Mouse (Mus musculus) embryonic facial prominence, embryonic 11.5 days (tissue): ENCODE results near the gene Aacs. TPM values are rescaled to one million over a fixed set of nuclear protein-coding genes. Genes with fewer than 3 reads are reported as not detected.

Experiments
- ATAC-seq: fragments of 200-750 bp; cut with Nextera tagmentation; replicated peaks from 2 replicates; pipeline ENCODE4 v1.8.0; 2017; ENCODE audit warnings: low read depth; ENCODE audit not compliant: insufficient number of reproducible peaks, low FRiP score, low TSS enrichment
- DNase-seq: peaks from one replicate; pipeline ENCODE4 v3.0.0-alpha.2; 2015; ENCODE audit warnings: low spot score
- H3K27ac ChIP-seq: fragments of 300-500 bp; sonication (generic); replicated peaks from 2 replicates; pipeline ENCODE4 v1.5.1; 2014; ENCODE audit warnings: mild to moderate bottlenecking, low read depth, low read length, control low read depth
- H3K27me3 ChIP-seq: fragments of 300-500 bp; sonication (generic); 2 replicates; pipeline ENCODE4 v1.6.1; 2014; ENCODE audit warnings: mild to moderate bottlenecking, low read length, moderate library complexity, mixed read lengths; ENCODE audit not compliant: control insufficient read depth, insufficient read depth
- H3K36me3 ChIP-seq: fragments of 300-500 bp; sonication (generic); replicated peaks from 2 replicates; pipeline ENCODE4 v1.6.1; 2014; ENCODE audit warnings: low read depth, mild to moderate bottlenecking, low read length, moderate library complexity, mixed read lengths; ENCODE audit not compliant: control insufficient read depth, insufficient read depth
- H3K4me1 ChIP-seq: fragments of 300-500 bp; sonication (generic); 2 replicates; pipeline ENCODE4 v1.6.1; 2014; ENCODE audit warnings: low read length, mixed read lengths; ENCODE audit not compliant: control insufficient read depth, insufficient read depth
- H3K4me2 ChIP-seq: fragments of 300-500 bp; sonication (generic); 2 replicates; pipeline ENCODE4 v1.6.1; 2014; ENCODE audit warnings: low read depth, mild to moderate bottlenecking, control low read depth, low read length, moderate library complexity
- H3K4me3 ChIP-seq: fragments of 300-500 bp; sonication (generic); 2 replicates; pipeline ENCODE4 v1.5.1; 2014; ENCODE audit warnings: low read depth, low read length, control low read depth
- H3K9ac ChIP-seq: fragments of 300-500 bp; sonication (generic); replicated peaks from 2 replicates; pipeline ENCODE4 v1.6.1; 2014; ENCODE audit warnings: mild to moderate bottlenecking, control low read depth, low read length
- H3K9me3 ChIP-seq: fragments of 300-500 bp; sonication (generic); replicated peaks from 2 replicates; pipeline ENCODE4 v1.6.1; 2016; ENCODE audit warnings: mild to moderate bottlenecking, low read length, inconsistent platforms, mixed read lengths; ENCODE audit not compliant: control insufficient read depth
- WGBS: fragments of 180-500 bp; shearing (Covaris S2); extraction: QIAGEN DNeasy Blood & Tissue Kit; methylation state at CpG from one replicate; pipeline ENCODE4 v1.1.7; 2014; 5-methylcytosine and 5-hydroxymethylcytosine counted together
- polyA plus RNA-seq: library from polyadenylated mRNA; unstranded; fragments of >200 nt; fragmentation: Nextera tagmentation; extraction: Ambion mirVana; gene quantifications from 2 replicates; pipeline ENCODE4 v1.2.1, GENCODE M21; 2014

Gene Aacs
- polyA plus RNA-seq, 1 experiment from 2014 or later, result 28.4 TPM

DNA sequence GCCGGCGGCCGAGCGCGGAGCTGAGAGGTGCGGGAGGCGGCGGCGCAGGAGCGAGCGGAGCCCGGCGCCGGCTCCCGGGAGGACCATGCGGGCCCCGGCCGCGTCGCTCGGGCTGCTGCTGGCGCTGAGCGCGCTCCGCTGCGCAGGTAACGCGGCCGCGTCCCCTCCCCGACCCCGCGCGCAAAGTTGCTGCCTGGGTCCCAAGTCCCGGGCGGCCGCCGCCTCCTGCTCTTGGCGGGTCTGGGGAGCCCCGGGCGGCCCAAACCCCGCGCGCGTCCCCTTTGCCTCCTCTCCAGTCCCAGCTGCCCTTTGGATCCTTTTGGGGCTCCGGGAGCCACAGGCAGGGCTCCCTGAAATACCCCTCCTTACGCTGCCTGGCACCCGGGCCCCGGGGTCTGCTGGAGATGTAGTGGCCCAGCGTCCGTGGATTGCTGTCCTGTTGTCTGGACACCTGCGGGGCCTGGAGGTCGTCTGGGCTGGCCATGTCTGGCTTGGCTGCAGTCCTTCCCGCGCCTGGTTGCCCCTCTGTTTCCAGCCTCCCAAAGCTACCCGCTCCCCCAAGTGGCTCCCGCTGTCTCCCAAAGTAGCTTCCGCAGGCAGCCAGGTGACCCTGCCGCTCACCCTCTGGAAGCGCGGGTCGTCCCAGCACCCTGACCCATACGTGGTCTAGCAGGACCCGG, 57.1 kb downstream of the Aacs start:
- ATAC-seq (no peak; the same call in 1 of the 2 replicates), DNase-seq (no peak)
- H3K27me3 ChIP-seq, result peaks cover 59% of the 10 kb centered on the region
- peak overlapping the region; percentile 54 for H3K4me3 ChIP-seq
- peaks cover 4% of the 10 kb centered on the region; the same call in 1 of the 2 replicates for H3K4me1 ChIP-seq
- no peaks in the 10 kb centered on the region for H3K9me3 ChIP-seq
- no peak overlapping the region for H3K27ac ChIP-seq
- H3K9ac ChIP-seq, result peak overlapping the region; percentile 54
- WGBS, result under 1% methylated on average over 63 of the region's 64 CpGs
- peak overlapping the region; percentile 94 for H3K4me2 ChIP-seq
- no peaks in the 10 kb centered on the region for H3K36me3 ChIP-seq

DNA sequence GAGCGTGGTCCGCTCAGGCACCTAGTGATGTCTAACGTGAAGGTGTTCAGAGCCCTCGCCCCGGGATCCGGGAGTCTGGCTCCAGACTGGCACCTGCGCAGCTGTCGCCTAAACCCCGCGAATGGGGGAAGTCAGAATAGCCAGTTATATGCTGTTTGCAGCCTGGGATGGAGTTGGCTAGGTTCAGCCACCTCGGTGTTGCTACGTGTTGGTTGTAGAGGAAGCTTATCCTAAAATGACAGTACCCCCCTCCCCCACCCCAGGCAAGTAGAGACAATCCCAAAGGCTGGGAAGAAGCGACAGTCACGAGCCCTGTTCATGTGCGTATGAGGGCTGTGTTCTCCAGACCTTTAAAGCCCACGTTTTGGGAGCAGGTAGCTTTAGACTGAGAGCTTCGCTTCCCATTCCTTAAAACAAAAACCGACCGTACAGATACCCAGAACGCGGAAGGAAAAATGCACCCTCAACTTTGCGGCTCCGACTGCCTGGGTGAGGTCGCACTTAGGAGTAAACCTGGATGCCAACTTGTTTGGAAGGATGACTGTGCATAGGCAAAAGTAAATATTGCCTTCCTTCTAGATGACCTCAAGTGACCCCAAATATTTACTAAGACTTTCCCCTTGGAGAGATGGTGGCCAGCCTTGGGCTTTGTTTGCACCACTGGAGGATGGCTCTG, 57.7 kb downstream of the Aacs start:
- Histone ChIP-seq H3K4me2 (peak overlapping the region; percentile 94), H3K4me1 (peaks cover 4% of the 10 kb centered on the region; the same call in 1 of the 2 replicates), H3K9me3 (no peaks in the 10 kb centered on the region), H3K27me3 (peaks cover 59% of the 10 kb centered on the region), H3K27ac (no peak overlapping the region), H3K36me3 (no peaks in the 10 kb centered on the region), H3K9ac (no peak overlapping the region), H3K4me3 (peak overlapping the region; percentile 54)
- DNase-seq (no peak), ATAC-seq (no peak)
- under 1% methylated on average over 24 of the region's 24 CpGs for WGBS

DNA sequence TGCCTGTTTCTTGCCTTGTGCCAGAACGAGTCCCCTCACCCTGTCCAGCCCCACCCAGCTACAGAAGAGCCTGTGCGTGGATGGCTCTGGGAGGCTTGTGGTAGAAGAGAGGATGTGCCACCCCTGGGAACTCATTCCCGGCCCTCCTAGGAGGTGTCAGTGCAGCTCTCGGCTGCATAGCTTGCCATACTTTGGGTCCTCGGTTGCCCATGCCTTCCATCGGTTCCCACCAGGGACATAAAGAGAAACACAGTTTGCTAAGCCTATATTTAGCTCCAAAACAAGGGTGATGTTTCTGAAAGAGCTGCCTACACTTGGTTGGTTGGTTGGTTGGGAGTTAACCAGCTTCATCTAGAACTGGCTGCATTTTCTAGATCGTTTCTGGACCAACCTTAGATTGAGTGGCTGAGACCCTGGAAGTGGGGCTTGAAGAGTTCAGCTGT, 58.6 kb downstream of the Aacs start:
- no peak for ATAC-seq
- H3K4me1 ChIP-seq, result peaks cover 4% of the 10 kb centered on the region; the same call in 1 of the 2 replicates
- WGBS, result 11% methylated on average over 7 of the region's 7 CpGs
- peaks cover 59% of the 10 kb centered on the region for H3K27me3 ChIP-seq
- DNase-seq, result no peak
- H3K9ac ChIP-seq, result no peak overlapping the region
- no peaks in the 10 kb centered on the region for H3K9me3 ChIP-seq
- no peak overlapping the region for H3K4me2 ChIP-seq
- no peaks in the 10 kb centered on the region for H3K36me3 ChIP-seq
- no peak overlapping the region for H3K4me3 ChIP-seq
- H3K27ac ChIP-seq, result no peak overlapping the region

DNA sequence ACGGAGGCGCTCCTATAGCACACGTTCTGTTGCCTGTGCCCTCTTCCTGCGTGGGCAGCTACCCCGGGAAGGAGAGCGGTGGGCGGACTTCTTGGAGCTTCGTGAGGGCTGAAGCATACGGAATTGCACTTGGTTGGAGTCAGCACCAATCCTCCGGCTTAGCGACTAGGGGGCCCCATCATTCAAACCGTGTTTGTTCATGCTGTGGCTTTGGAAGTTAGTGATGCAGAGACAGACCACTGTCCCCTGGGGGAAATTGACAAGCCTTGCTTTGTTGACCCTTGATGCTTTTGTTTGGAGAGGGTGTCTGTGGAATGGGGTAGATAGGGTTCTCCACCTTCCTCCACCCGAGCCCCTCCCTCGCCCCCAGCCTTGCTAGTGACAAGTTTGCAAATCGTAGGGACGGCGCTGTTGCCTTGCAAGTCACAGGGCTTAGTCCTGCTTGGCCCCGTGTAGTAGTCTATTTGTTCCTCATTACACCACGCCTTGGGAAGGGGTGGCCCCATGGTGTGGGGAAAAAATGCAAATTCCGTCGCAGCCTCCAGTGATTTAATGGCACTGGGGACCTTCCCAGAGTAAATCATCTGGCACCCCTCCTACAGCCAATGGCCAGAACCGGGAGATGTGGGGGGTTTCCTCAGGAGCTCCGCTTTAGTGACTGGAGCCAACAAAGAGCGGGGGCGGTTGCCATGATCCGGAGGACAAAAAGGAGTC, 59.2 kb downstream of the Aacs start:
- H3K36me3 ChIP-seq, result no peaks in the 10 kb centered on the region
- no peaks in the 10 kb centered on the region for H3K9me3 ChIP-seq
- peaks cover 4% of the 10 kb centered on the region; the same call in 1 of the 2 replicates for H3K4me1 ChIP-seq
- H3K27ac ChIP-seq, result no peak overlapping the region
- DNase-seq (no peak), ATAC-seq (no peak)
- peaks cover 59% of the 10 kb centered on the region for H3K27me3 ChIP-seq
- no peak overlapping the region for H3K4me2 ChIP-seq
- 1% methylated on average over 26 of the region's 26 CpGs for WGBS
- no peak overlapping the region for H3K4me3 ChIP-seq
- H3K9ac ChIP-seq, result no peak overlapping the region

DNA sequence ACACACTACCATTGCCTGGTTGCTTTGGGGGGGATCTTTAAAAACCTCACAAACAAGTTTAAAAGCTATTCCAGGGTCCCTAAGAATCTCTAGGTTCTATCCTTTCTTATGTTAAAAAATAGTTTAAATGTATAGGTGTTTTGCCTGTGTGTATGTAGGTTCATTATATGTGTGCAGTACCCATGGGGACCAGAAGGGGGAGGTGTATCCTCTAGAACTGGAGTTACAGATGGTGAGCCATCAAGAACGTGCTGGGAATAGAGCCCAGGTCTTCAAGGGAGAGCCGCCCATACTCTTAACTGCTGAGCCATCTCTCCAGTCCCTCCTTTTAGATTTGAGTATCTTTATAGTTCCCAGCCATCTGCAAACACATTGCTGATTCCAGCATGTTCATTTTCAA, 69.5 kb downstream of the Aacs start:
- Histone ChIP-seq H3K4me3 (no peak overlapping the region), H3K4me2 (no peak overlapping the region), H3K36me3 (no peaks in the 10 kb centered on the region), H3K9ac (no peak overlapping the region), H3K27ac (no peak overlapping the region), H3K27me3 (no peaks in the 10 kb centered on the region), H3K4me1 (no peaks in the 10 kb centered on the region), H3K9me3 (no peaks in the 10 kb centered on the region)
- 90% methylated on average over 2 of the region's 2 CpGs for WGBS
- no peak for DNase-seq
- no peak for ATAC-seq

DNA sequence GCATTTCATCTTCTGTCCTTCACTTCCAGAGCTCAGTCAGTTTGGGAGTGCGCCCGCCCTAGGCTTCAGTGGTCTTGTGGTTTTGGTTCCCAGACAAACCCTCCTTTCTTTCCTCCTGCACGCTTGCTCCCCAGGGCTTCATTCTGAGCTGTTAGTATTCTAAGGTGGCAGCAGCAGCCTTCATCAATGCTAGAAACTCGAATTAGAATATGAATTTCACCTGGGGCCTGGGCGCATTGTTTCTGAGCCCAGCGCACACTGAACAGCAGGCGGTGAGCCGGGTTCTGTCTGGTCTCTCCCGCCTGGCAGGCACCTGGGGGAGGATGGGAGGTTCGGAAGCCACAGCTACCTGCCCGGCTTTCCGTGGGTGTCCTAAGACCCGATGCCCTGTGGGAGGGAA, 70.7 kb downstream of the Aacs start:
- H3K27ac ChIP-seq, result no peak overlapping the region
- H3K9me3 ChIP-seq, result no peaks in the 10 kb centered on the region
- DNase-seq (no peak), ATAC-seq (no peak)
- H3K9ac ChIP-seq, result no peak overlapping the region
- no peaks in the 10 kb centered on the region for H3K27me3 ChIP-seq
- no peak overlapping the region for H3K4me2 ChIP-seq
- no peaks in the 10 kb centered on the region for H3K4me1 ChIP-seq
- no peaks in the 10 kb centered on the region for H3K36me3 ChIP-seq
- H3K4me3 ChIP-seq, result no peak overlapping the region
- WGBS, result 22% methylated on average over 13 of the region's 13 CpGs

DNA sequence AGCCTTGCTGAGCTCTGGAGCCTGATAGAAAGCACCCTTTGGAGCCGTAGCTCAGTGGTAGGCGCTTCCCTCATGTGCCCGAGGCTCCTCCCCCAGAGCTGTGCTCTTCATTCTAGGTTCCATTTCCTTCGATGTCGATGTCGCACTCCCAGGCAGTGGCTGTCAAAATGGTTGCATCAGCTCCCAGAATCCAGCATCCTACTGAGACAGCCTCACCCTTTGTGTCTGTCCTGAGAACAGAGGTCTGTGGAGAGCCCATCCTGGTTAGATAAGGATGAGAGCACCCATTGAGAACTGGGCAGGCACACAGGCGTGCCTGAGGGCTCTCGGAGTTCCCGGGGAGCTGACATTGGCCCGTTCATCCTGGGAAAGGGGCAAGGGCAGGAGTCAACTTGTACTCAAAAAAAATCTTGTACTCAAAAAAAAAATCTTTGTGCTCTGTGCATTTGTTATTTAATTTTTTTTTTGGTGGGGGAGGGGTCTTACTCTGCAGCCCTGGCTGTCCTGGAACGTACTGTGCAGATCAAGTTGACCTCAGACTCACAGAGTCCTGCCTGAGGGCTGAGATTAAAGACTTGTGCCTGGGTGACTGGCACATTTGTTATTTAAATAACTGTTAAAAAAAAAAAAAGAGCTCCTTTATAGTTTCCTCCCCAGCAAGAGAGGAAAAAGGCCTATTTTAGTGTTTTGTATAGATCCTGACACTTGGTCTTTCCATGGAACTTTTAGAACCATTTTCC, 74.3 kb downstream of the Aacs start:
- no peak overlapping the region for H3K27ac ChIP-seq
- H3K4me1 ChIP-seq, result no peaks in the 10 kb centered on the region
- no peaks in the 10 kb centered on the region for H3K36me3 ChIP-seq
- no peaks in the 10 kb centered on the region for H3K9me3 ChIP-seq
- ATAC-seq (0 out of 2 replicates have a peak, but pooled peaks have one; percentile 49), DNase-seq (peak; percentile 31)
- no peaks in the 10 kb centered on the region for H3K27me3 ChIP-seq
- no peak overlapping the region for H3K4me2 ChIP-seq
- no peak overlapping the region for H3K4me3 ChIP-seq
- no peak overlapping the region for H3K9ac ChIP-seq
- WGBS, result 9% methylated on average over 11 of the region's 11 CpGs
